Mouse (Mus musculus) B cell, adult 67 days (primary cell): ENCODE measurements around the gene Dmrtc1b. TPM values are rescaled to one million over a fixed set of nuclear protein-coding genes. Genes with fewer than 3 reads are reported as not detected.

ENCODE experiments used
- total RNA-seq, 2 experiments: library from RNA; stranded (reverse); gene quantifications; 4 replicates each; pipeline ENCODE4 v1.2.4; 2023

Gene Dmrtc1b
- not detected for total RNA-seq

GRCm38 (mm10) chrX:102707535-102707934 lies at the start of gene Dmrtc1b, which contains the start of gene Gm9112:
Dmrtc1b (plus strand) TSS chrX:102707865.
Gm9112 (minus strand) TSS chrX:102707635.

GRCm38 (mm10) chrX:102686872-102687271 lies 20.8 kb upstream of the Dmrtc1b start, which contains the start of gene Gm3880:
Gm3880 (minus strand) TSS chrX:102686972.

Other genes with a start within 250 kb of the Dmrtc1b start
- 10 to 100 TPM; 16.2 to 22.3 TPM for gene Hdac8, start 202.5 kb upstream of the Dmrtc1b start, total RNA-seq
- gene Phka1, start 63.6 kb upstream of the Dmrtc1b start, total RNA-seq, result 10 to 100 TPM; 19.2 to 23.7 TPM
- gene Gm3880, start 20.9 kb upstream of the Dmrtc1b start, total RNA-seq, result not detected
- gene Gm9112, start 230 bp upstream of the Dmrtc1b start, total RNA-seq, result not detected
- not detected for gene Dmrtc1c1, start 95.1 kb downstream of the Dmrtc1b start, total RNA-seq
- gene Dmrtc1c2, start 146.8 kb downstream of the Dmrtc1b start, total RNA-seq, result not detected
- gene 1700031F05Rik, start 160.1 kb downstream of the Dmrtc1b start, total RNA-seq, result not detected
- not detected for gene Dmrtc1a, start 200.8 kb downstream of the Dmrtc1b start, total RNA-seq
- not detected for gene 1700011M02Rik, start 201.0 kb downstream of the Dmrtc1b start, total RNA-seq
- gene 1700018G05Rik, start 220.5 kb downstream of the Dmrtc1b start, total RNA-seq, result not detected